Mouse (Mus musculus) layer of hippocampus, adult 18-20 months (tissue): Measurements from ENCODE around the gene Fblim1. TPM values are rescaled to one million over a fixed set of nuclear protein-coding genes. Genes with fewer than 3 reads are reported as not detected.
"Not testable (repeated sequence)": the region's sequence is repeated elsewhere in the genome, so short reads cannot be mapped to it uniquely, and the experiment has no call there.

Experiments used
- DNase-seq, 2 experiments: peaks; one replicate each; pipeline ENCODE4 v3.0.0; 2022; ENCODE audit warnings: low spot score in 2 of 2
- total RNA-seq, 2 experiments: library from RNA; stranded (reverse); gene quantifications; 2 replicates each; pipeline ENCODE4 v1.2.3; 2021

Fblim1 gene
- total RNA-seq, 2 experiments from 2014 or later = 0.61 to 0.74 TPM

- no peak for DNase-seq
Observed at GRCm38 (mm10) chr4:141570821-141571220, 35.1 kb downstream of the Fblim1 start.

GRCm38 (mm10) chr4:141570004-141570403 lies 35.9 kb downstream of the Fblim1 start:
- DNase-seq = no peak

- no peak for DNase-seq
Observed at GRCm38 (mm10) chr4:141568966-141569365, 36.9 kb downstream of the Fblim1 start.

GRCm38 (mm10) chr4:141567174-141567573 lies 38.7 kb downstream of the Fblim1 start:
- not testable (repeated sequence) for DNase-seq

GRCm38 (mm10) chr4:141566187-141566586 lies 39.7 kb downstream of the Fblim1 start:
- no peak for DNase-seq

- no peak for DNase-seq
Observed at GRCm38 (mm10) chr4:141565325-141565724, 40.6 kb downstream of the Fblim1 start.

GRCm38 (mm10) chr4:141564660-141565059 lies 41.2 kb downstream of the Fblim1 start:
- DNase-seq = no peak

GRCm38 (mm10) chr4:141564209-141564608 lies 41.7 kb downstream of the Fblim1 start:
- DNase-seq = no peak

GRCm38 (mm10) chr4:141562281-141562680 lies 43.6 kb downstream of the Fblim1 start:
- no peak for DNase-seq

- DNase-seq = not testable (repeated sequence)
Observed at GRCm38 (mm10) chr4:141561331-141561919, 44.5 kb downstream of the Fblim1 start.

GRCm38 (mm10) chr4:141559898-141560263 lies 46.0 kb downstream of the Fblim1 start:
- DNase-seq = peak; percentile 32 to 74

GRCm38 (mm10) chr4:141559131-141559897 lies 46.6 kb downstream of the Fblim1 start:
- peak; percentile 51 to 76 for DNase-seq

- DNase-seq = no peak
Observed at GRCm38 (mm10) chr4:141558658-141559057, 47.2 kb downstream of the Fblim1 start.

GRCm38 (mm10) chr4:141556163-141556562 lies 49.7 kb downstream of the Fblim1 start:
- DNase-seq = not testable (repeated sequence)

- not testable (repeated sequence) for DNase-seq
Observed at GRCm38 (mm10) chr4:141554255-141554865, 51.5 kb downstream of the Fblim1 start.

- no peak for DNase-seq
Observed at GRCm38 (mm10) chr4:141552484-141552883, 53.4 kb downstream of the Fblim1 start.

- DNase-seq = no peak
Observed at GRCm38 (mm10) chr4:141547299-141547698, 58.6 kb downstream of the Fblim1 start.

- peak; percentile 81 to 89 for DNase-seq
Observed at GRCm38 (mm10) chr4:141546334-141547200, 59.3 kb downstream of the Fblim1 start.

- peak; percentile 99 to 100 for DNase-seq
Observed at GRCm38 (mm10) chr4:141545743-141546333, 60.1 kb downstream of the Fblim1 start.

GRCm38 (mm10) chr4:141545071-141545742 lies 60.7 kb downstream of the Fblim1 start:
- DNase-seq = peak; percentile 26 to 65
